Mouse (Mus musculus) limb, embryonic 14.5 days (tissue): ENCODE measurements around the gene Rad51d. TPM values are rescaled to one million over a fixed set of nuclear protein-coding genes. Genes with fewer than 3 reads are reported as not detected.

ENCODE experiments used
- ATAC-seq: fragments of 200-750 bp; cut with Nextera tagmentation; 2 replicates; pipeline ENCODE4 v1.8.0; 2017; ENCODE audit warnings: low read depth, moderate number of reproducible peaks, moderate TSS enrichment; ENCODE audit not compliant: low FRiP score
- DNase-seq: peaks from one replicate; pipeline ENCODE4 v3.0.0-alpha.2; 2015; ENCODE audit warnings: low spot score
- H3K27ac ChIP-seq: fragments of 300-500 bp; sonication (generic); replicated peaks from 2 replicates; pipeline ENCODE4 v1.5.1; 2014; ENCODE audit warnings: low read depth, mild to moderate bottlenecking, low read length, moderate library complexity, mixed read lengths
- H3K27me3 ChIP-seq: fragments of 300-500 bp; sonication (generic); 2 replicates; pipeline ENCODE4 v1.6.1; 2014; ENCODE audit warnings: low read length, mixed read lengths; ENCODE audit not compliant: control insufficient read depth, insufficient read depth
- H3K36me3 ChIP-seq: fragments of 300-500 bp; sonication (generic); 2 replicates; pipeline ENCODE4 v1.6.1; 2014; ENCODE audit warnings: mild to moderate bottlenecking, low read length, moderate library complexity, mixed read lengths; ENCODE audit not compliant: control insufficient read depth, insufficient read depth
- H3K4me1 ChIP-seq: fragments of 300-500 bp; sonication (generic); 2 replicates; pipeline ENCODE4 v1.6.1; 2014; ENCODE audit warnings: antibody characterized with exemption, low read length, mixed read lengths; ENCODE audit not compliant: control insufficient read depth, insufficient read depth
- H3K4me2 ChIP-seq: fragments of 300-500 bp; sonication (generic); replicated peaks from 2 replicates; pipeline ENCODE4 v1.6.1; 2014; ENCODE audit warnings: low read depth, mild to moderate bottlenecking, low read length, moderate library complexity; ENCODE audit not compliant: severe bottlenecking
- H3K4me3 ChIP-seq: fragments of 300-500 bp; sonication (generic); replicated peaks from 2 replicates; pipeline ENCODE4 v1.5.1; 2014; ENCODE audit warnings: low read length
- H3K9ac ChIP-seq: fragments of 300-500 bp; sonication (generic); 2 replicates; pipeline ENCODE4 v1.6.1; 2014; ENCODE audit warnings: mild to moderate bottlenecking, low read depth, low read length, moderate library complexity; ENCODE audit not compliant: severe bottlenecking
- H3K9me3 ChIP-seq: fragments of 300-500 bp; sonication (generic); 2 replicates; pipeline ENCODE4 v1.6.1; 2016; ENCODE audit warnings: low read length; ENCODE audit not compliant: control insufficient read depth
- POLR2A ChIP-seq: fragments of 200-500 bp; IDR thresholded peaks from 2 replicates; pipeline ENCODE4 v1.8.0; 2012; ENCODE audit warnings: inconsistent platforms, mild to moderate bottlenecking, moderate library complexity, borderline replicate concordance; ENCODE audit not compliant: insufficient read depth, insufficient read length; ENCODE audit errors: extremely low read depth
- WGBS: fragments of 180-500 bp; shearing (Covaris S2); extraction: QIAGEN DNeasy Blood & Tissue Kit; methylation state at CpG from one replicate; pipeline ENCODE4 v1.1.7; 2014; 5-methylcytosine and 5-hydroxymethylcytosine counted together
- polyA plus RNA-seq, 2 experiments: library from polyadenylated mRNA; depleted of rRNA in 1 of 2; stranded (reverse) in 1 of 2; unstranded in 1 of 2; fragments of >200 nt; fragmentation: Nextera tagmentation in 1 of 2; extraction: Ambion mirVana in 1 of 2; gene quantifications; 2 replicates each; pipeline versions ENCODE4 v1.2.1 to v1.2.3; 2012 to 2014

The Rad51d gene
- polyA plus RNA-seq, 2 experiments, result 11.5 to 12.9 TPM

GRCm38 (mm10) chr11:82857307-82857848 lies 33.0 kb downstream of the Rad51d start:
- H3K27ac ChIP-seq, result no peak overlapping the region
- no peak for ATAC-seq
- TF ChIP-seq POLR2A, result no peak

DNA sequence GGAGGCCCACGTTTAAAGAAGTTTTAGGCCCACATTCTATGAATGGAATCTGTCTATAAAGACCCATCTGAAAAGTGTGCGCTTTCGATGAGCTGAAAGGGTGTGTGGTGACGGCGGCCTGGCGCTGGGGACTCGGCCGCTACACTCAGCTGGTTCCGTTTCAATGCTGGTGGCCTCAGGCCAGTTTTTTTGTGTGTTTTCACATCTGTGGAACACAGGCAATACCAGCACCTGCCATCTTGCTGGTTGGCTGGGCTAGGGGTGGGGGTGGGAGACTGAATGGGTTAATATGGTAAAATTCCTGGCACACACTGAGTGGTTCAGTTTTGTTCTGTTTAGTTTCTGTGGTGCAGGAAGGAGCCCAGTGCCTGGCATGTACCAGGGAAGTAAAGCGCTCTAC lies 34.4 kb downstream of the Rad51d start:
- H3K4me1 ChIP-seq, result no peaks in the 10 kb centered on the region
- no peak overlapping the region for H3K4me2 ChIP-seq
- H3K4me3 ChIP-seq, result no peak overlapping the region
- TF ChIP-seq POLR2A, result no peak
- no peaks in the 10 kb centered on the region for H3K27me3 ChIP-seq
- no peaks in the 10 kb centered on the region for H3K36me3 ChIP-seq
- ATAC-seq (no peak), DNase-seq (no peak)
- 35% methylated on average over 10 of the region's 10 CpGs for WGBS
- H3K9me3 ChIP-seq, result no peaks in the 10 kb centered on the region
- H3K27ac ChIP-seq, result no peak overlapping the region
- H3K9ac ChIP-seq, result no peak overlapping the region

More at GRCm38 (mm10) chr11:82857307-82857848, 33.0 kb downstream of the Rad51d start:
- H3K9me3 ChIP-seq, result no peaks in the 10 kb centered on the region
- no peak overlapping the region for H3K4me2 ChIP-seq
- no peaks in the 10 kb centered on the region for H3K27me3 ChIP-seq
- WGBS, result 84% methylated on average over 13 of the region's 13 CpGs
- H3K9ac ChIP-seq, result no peak overlapping the region
- DNase-seq, result no peak
- H3K36me3 ChIP-seq, result no peaks in the 10 kb centered on the region
- H3K4me3 ChIP-seq, result no peak overlapping the region
- no peaks in the 10 kb centered on the region; the same call in 1 of the 2 replicates for H3K4me1 ChIP-seq

DNA sequence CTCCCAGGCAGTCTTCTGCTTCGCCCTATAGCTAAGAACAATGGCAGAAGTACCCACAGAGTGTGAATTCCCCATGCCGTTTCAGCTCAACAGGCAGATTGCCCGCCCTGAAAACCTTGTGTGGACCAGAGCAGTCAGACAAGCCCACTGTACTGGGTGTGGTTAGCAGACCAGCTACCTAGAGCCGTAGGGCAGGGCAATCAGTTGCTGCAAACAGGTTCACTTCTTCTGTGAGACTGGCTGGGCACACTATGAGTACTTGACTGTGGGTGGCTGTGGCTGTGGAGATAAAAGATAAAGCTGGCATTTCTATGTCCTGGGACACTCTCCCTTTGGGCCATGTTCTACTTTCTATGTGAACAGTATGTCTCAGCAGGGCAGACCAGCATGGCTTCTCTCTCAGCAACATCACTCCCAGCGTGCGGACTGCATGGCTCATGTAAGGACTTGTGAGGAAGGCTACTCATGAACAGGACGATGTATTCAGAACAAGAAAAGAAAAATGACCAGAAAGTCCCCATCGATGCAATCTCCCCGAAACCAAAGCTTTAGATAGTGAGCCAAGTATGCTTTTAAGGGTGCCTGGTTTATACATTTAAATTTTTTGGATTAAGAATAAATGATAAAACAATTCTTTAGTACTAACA lies 35.0 kb downstream of the Rad51d start:
- ATAC-seq, result no peak
- no peaks in the 10 kb centered on the region for H3K27me3 ChIP-seq
- H3K4me3 ChIP-seq, result no peak overlapping the region
- no peak for DNase-seq
- H3K9me3 ChIP-seq, result no peaks in the 10 kb centered on the region
- H3K27ac ChIP-seq, result no peak overlapping the region
- WGBS, result 85% methylated on average over 9 of the region's 9 CpGs
- H3K4me2 ChIP-seq, result no peak overlapping the region
- no peaks in the 10 kb centered on the region for H3K36me3 ChIP-seq
- TF ChIP-seq POLR2A, result no peak
- no peaks in the 10 kb centered on the region for H3K4me1 ChIP-seq
- no peak overlapping the region for H3K9ac ChIP-seq

- 75% methylated on average over 6 of the region's 6 CpGs for WGBS
- H3K27me3 ChIP-seq, result no peaks in the 10 kb centered on the region
Measured at GRCm38 (mm10) chr11:82854111-82854510, 36.3 kb downstream of the Rad51d start.

DNA sequence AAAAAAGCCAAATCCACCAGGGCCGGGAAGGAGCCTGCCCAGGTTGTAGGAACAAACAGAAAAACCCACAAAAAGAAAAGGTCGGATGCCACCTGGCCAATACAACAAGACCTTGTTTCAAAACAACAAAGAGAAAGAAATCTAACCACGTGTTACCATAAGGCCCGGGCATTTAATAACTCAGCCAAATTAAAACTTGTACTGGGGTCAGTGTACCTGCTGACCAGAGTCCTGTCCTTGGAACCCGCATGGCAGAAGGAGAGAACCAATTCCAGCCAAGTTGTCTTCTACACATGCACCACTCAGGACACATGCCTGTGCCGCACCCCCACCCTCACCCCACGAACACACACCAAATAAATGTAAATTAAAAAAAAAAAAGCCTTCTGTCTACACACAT lies 37.5 kb downstream of the Rad51d start:
- Histone ChIP-seq H3K4me2 (no peak overlapping the region), H3K36me3 (no peaks in the 10 kb centered on the region), H3K27me3 (no peaks in the 10 kb centered on the region), H3K27ac (no peak overlapping the region), H3K4me3 (no peak overlapping the region), H3K9ac (no peak overlapping the region), H3K4me1 (peaks cover 8% of the 10 kb centered on the region), H3K9me3 (no peaks in the 10 kb centered on the region)
- ATAC-seq (no peak), DNase-seq (no peak)
- TF ChIP-seq POLR2A, result no peak
- 79% methylated on average over 7 of the region's 7 CpGs for WGBS

More at GRCm38 (mm10) chr11:82854111-82854510, 36.3 kb downstream of the Rad51d start:
- H3K4me2 ChIP-seq, result no peak overlapping the region
- no peak for TF ChIP-seq POLR2A
- peaks cover 8% of the 10 kb centered on the region for H3K4me1 ChIP-seq
- no peaks in the 10 kb centered on the region for H3K36me3 ChIP-seq
- H3K9me3 ChIP-seq, result no peaks in the 10 kb centered on the region
- H3K4me3 ChIP-seq, result no peak overlapping the region
- H3K27ac ChIP-seq, result no peak overlapping the region
- H3K9ac ChIP-seq, result no peak overlapping the region
- DNase-seq, result no peak
- no peak for ATAC-seq
